Mouse (Mus musculus) hindbrain, embryonic 11.5 days (tissue): Measurements from ENCODE around the gene Slc36a2. TPM values are rescaled to one million over a fixed set of nuclear protein-coding genes. Genes with fewer than 3 reads are reported as not detected.

Experiments
- ATAC-seq: fragments of 200-750 bp; cut with Nextera tagmentation; 2 replicates; pipeline ENCODE4 v1.8.0; 2017; ENCODE audit warnings: mild to moderate bottlenecking, moderate TSS enrichment, moderate library complexity; ENCODE audit not compliant: low FRiP score
- DNase-seq: peaks from one replicate; pipeline ENCODE4 v3.0.0-alpha.2; 2015; ENCODE audit warnings: low spot score
- H3K27ac ChIP-seq: fragments of 300-500 bp; sonication (generic); 2 replicates; pipeline ENCODE4 v1.5.1; 2014; ENCODE audit warnings: mild to moderate bottlenecking, low read depth, low read length
- H3K27me3 ChIP-seq: fragments of 300-500 bp; sonication (generic); 2 replicates; pipeline ENCODE4 v1.6.1; 2014; ENCODE audit warnings: mild to moderate bottlenecking, low read length, moderate library complexity, mixed read lengths; ENCODE audit not compliant: control insufficient read depth, insufficient read depth
- H3K36me3 ChIP-seq: fragments of 300-500 bp; sonication (generic); 2 replicates; pipeline ENCODE4 v1.6.1; 2014; ENCODE audit warnings: mild to moderate bottlenecking, low read length, moderate library complexity, mixed read lengths; ENCODE audit not compliant: control insufficient read depth, insufficient read depth
- H3K4me1 ChIP-seq: fragments of 300-500 bp; sonication (generic); replicated peaks from 2 replicates; pipeline ENCODE4 v1.6.1; 2014; ENCODE audit warnings: low read length, mixed read lengths; ENCODE audit not compliant: control insufficient read depth, insufficient read depth
- H3K4me2 ChIP-seq: fragments of 300-500 bp; sonication (generic); replicated peaks from 2 replicates; pipeline ENCODE4 v1.6.1; 2014; ENCODE audit warnings: mild to moderate bottlenecking, low read depth, low read length
- H3K4me3 ChIP-seq: fragments of 300-500 bp; sonication (generic); 2 replicates; pipeline ENCODE4 v1.5.1; 2014; ENCODE audit warnings: low read depth, low read length
- H3K9ac ChIP-seq: fragments of 300-500 bp; sonication (generic); 2 replicates; pipeline ENCODE4 v1.6.1; 2014; ENCODE audit warnings: low read depth, low read length
- H3K9me3 ChIP-seq: fragments of 300-500 bp; sonication (generic); 2 replicates; pipeline ENCODE4 v1.6.1; 2016; ENCODE audit warnings: low read length; ENCODE audit not compliant: control insufficient read depth
- WGBS: fragments of 180-500 bp; shearing (Covaris S2); extraction: QIAGEN DNeasy Blood & Tissue Kit; methylation state at CpG from one replicate; pipeline ENCODE4 v1.1.7; 2014; 5-methylcytosine and 5-hydroxymethylcytosine counted together
- polyA plus RNA-seq: library from polyadenylated mRNA; unstranded; fragments of >200 nt; fragmentation: Nextera tagmentation; extraction: Ambion mirVana; gene quantifications from 2 replicates; pipeline ENCODE4 v1.2.1, GENCODE M21; 2014

Slc36a2 gene
- polyA plus RNA-seq, 1 experiment from 2014 or later, result 0.65 TPM

GRCm38 (mm10) chr11:55197740-55198510 lies 13.0 kb upstream of the Slc36a2 start:
- Histone ChIP-seq H3K9ac (no peak overlapping the region), H3K4me3 (no peak overlapping the region), H3K4me1 (no peaks in the 10 kb centered on the region), H3K27me3 (no peaks in the 10 kb centered on the region), H3K36me3 (no peaks in the 10 kb centered on the region), H3K27ac (no peak overlapping the region), H3K4me2 (no peak overlapping the region), H3K9me3 (no peaks in the 10 kb centered on the region)
- ATAC-seq (no peak), DNase-seq (no peak)
- 81% methylated on average over 8 of the region's 8 CpGs for WGBS

- H3K27me3 ChIP-seq, result no peaks in the 10 kb centered on the region
- no peak overlapping the region for H3K4me3 ChIP-seq
- no peaks in the 10 kb centered on the region for H3K4me1 ChIP-seq
- no peak overlapping the region for H3K27ac ChIP-seq
- H3K36me3 ChIP-seq, result no peaks in the 10 kb centered on the region
- no peak overlapping the region for H3K4me2 ChIP-seq
- H3K9me3 ChIP-seq, result no peaks in the 10 kb centered on the region
- DNase-seq, result no peak
- no peak overlapping the region for H3K9ac ChIP-seq
- no peak for ATAC-seq
- 71% methylated on average over 6 of the region's 6 CpGs for WGBS
Observed at GRCm38 (mm10) chr11:55197086-55197485, 12.2 kb upstream of the Slc36a2 start.

- no peak for DNase-seq
- H3K4me3 ChIP-seq, result no peak overlapping the region
- H3K36me3 ChIP-seq, result no peaks in the 10 kb centered on the region
- no peak overlapping the region for H3K9ac ChIP-seq
- ATAC-seq, result no peak
- no peaks in the 10 kb centered on the region for H3K4me1 ChIP-seq
- no peak overlapping the region for H3K4me2 ChIP-seq
- H3K27me3 ChIP-seq, result no peaks in the 10 kb centered on the region
- no peaks in the 10 kb centered on the region for H3K9me3 ChIP-seq
- H3K27ac ChIP-seq, result no peak overlapping the region
- 81% methylated on average over 3 of the region's 3 CpGs for WGBS
Observed at GRCm38 (mm10) chr11:55190216-55190615, 5.3 kb upstream of the Slc36a2 start.

- Histone ChIP-seq H3K27ac (no peak overlapping the region), H3K36me3 (no peaks in the 10 kb centered on the region), H3K9me3 (no peaks in the 10 kb centered on the region), H3K4me1 (no peaks in the 10 kb centered on the region), H3K4me2 (no peak overlapping the region), H3K9ac (no peak overlapping the region), H3K4me3 (no peak overlapping the region), H3K27me3 (no peaks in the 10 kb centered on the region)
- WGBS, result 79% methylated on average over 6 of the region's 6 CpGs
- ATAC-seq (no peak), DNase-seq (no peak)
Observed at GRCm38 (mm10) chr11:55187777-55188176, 2.9 kb upstream of the Slc36a2 start.

DNA sequence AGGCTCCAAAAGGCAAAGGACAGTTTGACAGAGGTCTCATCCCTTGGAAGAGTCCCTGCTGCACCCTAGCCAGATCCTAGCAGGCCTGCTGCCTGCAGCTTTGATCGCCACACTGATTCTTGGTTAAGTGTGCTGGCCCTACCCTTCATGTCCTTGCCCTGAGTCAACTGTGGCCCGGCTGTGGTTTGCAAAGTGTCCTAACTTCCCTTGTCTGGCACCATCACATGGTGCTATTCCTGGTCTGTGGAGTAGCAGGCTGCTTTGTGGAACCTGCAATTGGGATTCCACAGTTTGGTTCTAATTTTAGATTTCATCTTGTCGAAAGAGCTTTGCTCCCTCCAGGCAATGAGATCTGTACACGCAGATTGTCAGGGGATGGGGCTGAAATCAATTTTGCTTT lies 2.4 kb upstream of the Slc36a2 start:
- Histone ChIP-seq H3K27ac (no peak overlapping the region), H3K27me3 (no peaks in the 10 kb centered on the region), H3K4me1 (no peaks in the 10 kb centered on the region), H3K4me3 (no peak overlapping the region), H3K9ac (no peak overlapping the region), H3K9me3 (no peaks in the 10 kb centered on the region), H3K4me2 (no peak overlapping the region), H3K36me3 (no peaks in the 10 kb centered on the region)
- ATAC-seq, result no peak
- WGBS, result 90% methylated on average over 4 of the region's 4 CpGs
- DNase-seq, result no peak

GRCm38 (mm10) chr11:55184246-55184645 lies 631 bp downstream of the Slc36a2 start:
- Histone ChIP-seq H3K4me3 (no peak overlapping the region), H3K4me2 (no peak overlapping the region), H3K9me3 (no peaks in the 10 kb centered on the region), H3K9ac (no peak overlapping the region), H3K4me1 (no peaks in the 10 kb centered on the region), H3K36me3 (no peaks in the 10 kb centered on the region), H3K27me3 (no peaks in the 10 kb centered on the region), H3K27ac (no peak overlapping the region)
- 88% methylated on average over 5 of the region's 5 CpGs for WGBS
- no peak for DNase-seq
- ATAC-seq, result no peak

DNA sequence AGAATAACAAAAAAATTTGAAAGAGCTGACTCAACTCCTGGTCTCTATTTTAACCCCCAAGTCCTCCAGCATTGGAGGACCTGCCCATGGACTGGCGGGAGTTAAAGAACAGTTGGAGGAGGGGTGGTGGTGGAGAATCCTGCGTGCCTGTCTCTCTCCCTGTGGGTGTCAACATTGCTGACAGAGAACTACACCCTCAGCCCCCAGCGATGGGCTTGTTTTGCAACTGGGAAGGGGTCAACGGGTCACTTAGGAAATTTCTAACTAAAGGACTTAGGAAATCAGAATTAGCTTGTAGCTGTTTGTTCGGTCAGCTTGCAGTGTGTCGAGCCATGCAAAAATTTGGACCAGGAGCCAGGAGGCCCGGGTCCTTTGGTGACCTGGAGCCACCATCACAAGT lies 1.8 kb downstream of the Slc36a2 start:
- WGBS, result 51% methylated on average over 7 of the region's 7 CpGs
- no peak for DNase-seq

GRCm38 (mm10) chr11:55179856-55180255 lies 5.0 kb downstream of the Slc36a2 start:
- Histone ChIP-seq H3K9ac (no peak overlapping the region), H3K4me3 (no peak overlapping the region), H3K4me1 (no peaks in the 10 kb centered on the region), H3K36me3 (no peaks in the 10 kb centered on the region), H3K9me3 (no peaks in the 10 kb centered on the region), H3K27ac (no peak overlapping the region), H3K27me3 (no peaks in the 10 kb centered on the region), H3K4me2 (no peak overlapping the region)
- whole genome bisulfite sequencing, result 91% methylated on average over 3 of the region's 3 CpGs
- ATAC-seq (no peak), DNase-seq (no peak)

More for the DNA sequence above, 1.8 kb downstream of the Slc36a2 start:
- Histone ChIP-seq H3K36me3 (no peaks in the 10 kb centered on the region), H3K27me3 (no peaks in the 10 kb centered on the region), H3K4me3 (no peak overlapping the region), H3K9ac (no peak overlapping the region), H3K27ac (no peak overlapping the region), H3K9me3 (no peaks in the 10 kb centered on the region), H3K4me1 (no peaks in the 10 kb centered on the region), H3K4me2 (no peak overlapping the region)
- ATAC-seq, result no peak

- Histone ChIP-seq H3K4me3 (no peak overlapping the region), H3K4me2 (no peak overlapping the region), H3K27me3 (no peaks in the 10 kb centered on the region), H3K4me1 (no peaks in the 10 kb centered on the region), H3K9me3 (no peaks in the 10 kb centered on the region), H3K27ac (no peak overlapping the region), H3K36me3 (no peaks in the 10 kb centered on the region), H3K9ac (no peak overlapping the region)
- DNase-seq, result no peak
- 82% methylated on average over 4 of the region's 4 CpGs for WGBS
- no peak for ATAC-seq
Observed at GRCm38 (mm10) chr11:55178830-55179229, 6.0 kb downstream of the Slc36a2 start.
